ENCODE assay signal across 19 mouse cellular contexts in genomic region chr1:8019448-8019847, GRCm38 (mm10).
DNase-seq lines count a peak whose midpoint lies in the region; TF ChIP-seq lines count a peak whose summit lies in the region.
"Had no signal": no experiment of that assay in that cellular context is flagged by ENCODE, and none has a peak within 500 bp of the region (broad histone marks: within the 10 kb centered on the region; RNA-seq: fewer than 3 reads in every experiment).

No protein-coding gene starts in this region.

- no peaks in the 10 kb centered on the region for H3K27me3 ChIP-seq in myocyte (ENCODE audit: control insufficient read depth, insufficient read depth, insufficient read length)
- H3K27me3 ChIP-seq: CH12.LX, Patski had no signal

- no peak overlapping the region for H3ac ChIP-seq in myocyte (ENCODE audit: control insufficient read depth, insufficient read length)

- H3K36me3 ChIP-seq in myocyte (ENCODE audit: control insufficient read depth, insufficient read depth), result no peaks in the 10 kb centered on the region
- H3K36me3 ChIP-seq: G1E had no signal

- no peak for TF ChIP-seq POLR2A in myocyte (IDR thresholded peaks at IDR 0.05; ENCODE audit: insufficient read length, low read depth)

- H3K4me3 ChIP-seq in myocyte, result no peak overlapping the region

- no peak overlapping the region for H3K4me2 ChIP-seq in myocyte (ENCODE audit: low read depth)

- peak; percentile 4 to 15 for DNase-seq in layer of hippocampus, adult 18-20 months (ENCODE audit: low spot score in 2 of 2)
- no peak for DNase-seq in layer of hippocampus, adult 9-10 months (ENCODE audit: low spot score)
- peak; percentile 5 for DNase-seq in layer of hippocampus, adult 9-11 months
- no peak for DNase-seq in layer of hippocampus, postnatal 10 days (ENCODE audit: low spot score in 2 of 2)
- no peak for DNase-seq in urinary bladder, postnatal 25 days (ENCODE audit: low spot score)
- DNase-seq: adrenal gland, adult 2 months; adrenal gland, adult 8-10 months; adrenal gland, postnatal 10 days; adrenal gland, postnatal 14 days; adrenal gland, postnatal 25 days; adrenal gland, postnatal 36 days; B cell, adult 2 months; cerebellum, adult 11 months; cerebellum, adult 11-12 months; cerebellum, adult 18-20 months had no signal

- H3K79me2 ChIP-seq in myocyte (ENCODE audit: control insufficient read depth, insufficient read depth), result no peaks in the 10 kb centered on the region

TF ChIP-seq in myocyte, 11 proteins besides CTCF, POLR2A, EP300 and RAD21:
- TF ChIP-seq CEBPB (IDR thresholded peaks at IDR 0.05; ENCODE audit: insufficient read depth, poor library complexity, severe bottlenecking) (no peak), TCF12 (IDR thresholded peaks at IDR 0.05; ENCODE audit: insufficient read depth, poor library complexity, severe bottlenecking) (no peak), USF1 (IDR thresholded peaks at IDR 0.05; ENCODE audit: low read depth) (no peak), MYOD1 (IDR thresholded peaks at IDR 0.05; ENCODE audit: control insufficient read depth in 1 of 3, insufficient read length in 2 of 3, low read depth in 2 of 3) (peak in 2 of 3 experiments; percentile 55 to 61)
TF ChIP-seq in myocyte: peak in this region for 1.

Comparison
In these comparisons a context has a peak if more than half of its experiments do, and no peak if none do; other contexts are left out.
1. DNase-seq: peak in layer of hippocampus, adult 18-20 months (2 of 2) and layer of hippocampus, adult 9-11 months (single experiment); none in layer of hippocampus, adult 9-10 months (single experiment), layer of hippocampus, postnatal 10 days (0 of 2) and urinary bladder, postnatal 25 days (single experiment).